Mouse (Mus musculus) ES-Bruce4 (cell line): Measurements from ENCODE around the gene Btrc.

Source experiments
- CTCF ChIP-seq: IDR thresholded peaks from one replicate; pipeline ENCODE4 v1.8.1; 2011; ENCODE audit warnings: low read depth, low read length
- EP300 ChIP-seq: IDR thresholded peaks from 2 replicates; pipeline ENCODE4 v1.6.1; 2011; ENCODE audit warnings: low read depth, low read length; ENCODE audit not compliant: insufficient read depth
- POLR2A ChIP-seq: IDR thresholded peaks from one replicate; pipeline ENCODE4 v1.8.1; 2011; ENCODE audit warnings: low read length; ENCODE audit not compliant: insufficient read depth

DNA sequence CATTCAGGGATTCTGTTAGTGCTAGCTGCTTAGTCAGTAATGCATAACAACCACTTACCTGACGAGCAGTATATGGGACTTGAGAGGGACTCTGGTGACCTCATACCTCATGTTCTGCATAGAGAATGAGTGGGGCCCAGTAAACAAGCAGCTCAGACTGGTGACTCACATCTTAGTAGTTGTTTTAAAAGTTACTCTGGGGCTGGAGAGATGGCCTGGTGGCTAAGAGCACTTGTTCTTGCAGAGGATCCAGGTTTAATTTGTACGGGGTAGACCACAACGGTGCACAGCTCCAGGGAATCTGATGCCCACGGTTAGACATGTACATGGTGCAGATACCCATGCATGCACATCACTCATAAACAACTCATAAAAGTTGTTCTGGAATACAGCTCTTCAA, 117.4 kb downstream of the Btrc start:
- TF ChIP-seq CTCF: no peak
- no peak for TF ChIP-seq POLR2A
- TF ChIP-seq EP300: no peak
